Mouse (Mus musculus) bone marrow macrophage, adult 2 months (primary cell): Measurements from ENCODE around the gene Islr2. TPM values are rescaled to one million over a fixed set of nuclear protein-coding genes. Genes with fewer than 3 reads are reported as not detected.

Experiments used
- H3K27ac ChIP-seq: 2 replicates; pipeline ENCODE4 v1.5.1; 2012; ENCODE audit warnings: low read depth, low read length; ENCODE audit not compliant: insufficient read depth
- H3K4me1 ChIP-seq: 2 replicates; pipeline ENCODE4 v1.6.1; 2012; ENCODE audit warnings: low read length; ENCODE audit not compliant: control insufficient read depth, insufficient read depth
- H3K4me3 ChIP-seq: 2 replicates; pipeline ENCODE4 v1.5.1; 2012; ENCODE audit warnings: mild to moderate bottlenecking, low read length, moderate library complexity; ENCODE audit not compliant: insufficient read depth
- CTCF ChIP-seq: IDR thresholded peaks from 2 replicates; pipeline ENCODE4 v1.5.1; 2012; ENCODE audit warnings: low read depth, mild to moderate bottlenecking, low read length, moderate library complexity
- POLR2A ChIP-seq: IDR thresholded peaks from 2 replicates; pipeline ENCODE4 v1.6.1; 2012; ENCODE audit warnings: mild to moderate bottlenecking, low read depth, low read length, borderline replicate concordance
- polyA plus RNA-seq: library from polyadenylated mRNA; stranded (reverse); fragments of >200 nt; gene quantifications from 2 replicates; pipeline ENCODE4 v1.2.4, GENCODE M21; 2012; ENCODE audit not compliant: missing spikeins, insufficient read depth, insufficient read length

Islr2 gene
- polyA plus RNA-seq, 1 experiment = not detected

DNA sequence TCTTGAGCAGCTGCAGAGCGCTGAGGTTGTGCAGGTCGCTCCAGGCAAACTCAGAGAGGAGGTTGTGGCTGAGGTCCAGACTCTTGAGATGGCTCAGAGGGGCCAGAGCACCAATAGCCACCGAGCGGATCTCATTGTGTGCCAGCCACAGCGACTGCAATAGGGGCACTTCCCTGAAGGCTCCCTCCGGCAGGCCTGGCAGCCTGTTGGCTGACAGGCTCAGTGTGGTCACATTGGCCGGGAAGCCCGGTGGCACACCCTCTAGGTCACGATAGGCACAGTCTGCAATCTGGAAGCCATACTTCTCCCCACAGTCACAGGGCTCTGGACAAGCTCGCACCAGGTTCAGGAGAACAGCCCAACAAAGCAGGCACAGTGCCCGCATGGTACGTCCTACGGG is 46.3 kb downstream of the Islr2 start:
- Histone ChIP-seq H3K4me1 (no peaks in the 10 kb centered on the region), H3K27ac (no peak overlapping the region), H3K4me3 (no peak overlapping the region)
- TF ChIP-seq POLR2A (no peak), CTCF (no peak)

DNA sequence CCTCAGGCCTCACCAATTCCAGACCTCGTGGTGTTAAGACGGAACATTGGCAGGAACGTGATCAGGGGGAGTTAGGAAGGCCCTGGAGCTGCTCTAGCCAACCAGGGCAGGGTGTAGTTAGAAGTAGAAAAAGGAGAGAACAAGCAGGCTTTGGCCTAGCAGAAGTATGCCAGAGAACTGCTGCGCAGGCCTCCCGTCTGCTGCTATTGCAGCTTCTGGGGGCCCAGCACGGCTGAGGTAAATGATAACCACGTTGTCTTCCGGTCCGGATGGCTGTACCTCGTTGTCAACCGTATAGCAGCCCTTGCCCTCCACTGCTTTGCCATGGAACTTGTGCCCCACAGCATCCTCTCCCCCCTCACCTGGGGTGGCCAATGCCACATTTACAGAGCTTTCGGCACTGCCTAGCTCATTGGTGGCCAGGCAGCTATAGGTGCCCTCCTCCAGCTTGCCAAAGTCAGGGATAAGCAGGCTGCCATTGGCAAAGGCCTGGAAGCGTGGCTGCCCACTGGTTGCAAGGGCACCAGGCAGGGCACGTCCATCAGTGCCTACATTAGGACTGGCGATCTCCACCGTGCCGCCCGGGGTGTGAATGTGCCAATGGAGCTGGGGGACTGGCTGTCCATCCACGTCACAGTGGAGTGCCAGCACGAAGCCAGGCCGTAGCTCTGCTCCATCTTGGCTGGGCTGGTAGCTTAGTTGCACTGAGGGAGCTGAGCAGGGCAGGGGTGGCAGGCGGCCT is 47.1 kb downstream of the Islr2 start:
- Histone ChIP-seq H3K4me1 (no peaks in the 10 kb centered on the region), H3K4me3 (no peak overlapping the region), H3K27ac (no peak overlapping the region)
- no peak for TF ChIP-seq POLR2A
- TF ChIP-seq CTCF = no peak

DNA sequence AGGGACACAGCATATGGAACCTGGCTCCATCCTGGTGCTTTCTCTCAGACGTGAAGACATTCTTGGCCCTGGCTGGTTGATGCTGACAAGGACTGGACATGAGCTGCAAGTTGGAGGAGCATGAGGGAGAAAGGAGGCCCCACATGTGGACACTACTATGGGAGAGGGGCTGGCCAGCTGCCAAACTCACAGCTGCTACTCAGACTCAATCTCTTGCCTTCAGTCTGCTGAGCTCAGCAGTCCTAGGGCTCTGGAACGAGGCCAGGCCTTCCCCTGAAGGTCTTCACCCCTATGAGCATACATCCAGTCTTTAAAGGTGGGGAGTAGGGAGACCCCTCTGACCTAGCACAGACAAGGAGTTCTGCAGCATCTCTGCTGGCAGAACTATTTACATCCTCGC is 48.8 kb downstream of the Islr2 start:
- Histone ChIP-seq H3K27ac (no peak overlapping the region), H3K4me3 (no peak overlapping the region), H3K4me1 (no peaks in the 10 kb centered on the region)
- TF ChIP-seq POLR2A (no peak), CTCF (no peak)

DNA sequence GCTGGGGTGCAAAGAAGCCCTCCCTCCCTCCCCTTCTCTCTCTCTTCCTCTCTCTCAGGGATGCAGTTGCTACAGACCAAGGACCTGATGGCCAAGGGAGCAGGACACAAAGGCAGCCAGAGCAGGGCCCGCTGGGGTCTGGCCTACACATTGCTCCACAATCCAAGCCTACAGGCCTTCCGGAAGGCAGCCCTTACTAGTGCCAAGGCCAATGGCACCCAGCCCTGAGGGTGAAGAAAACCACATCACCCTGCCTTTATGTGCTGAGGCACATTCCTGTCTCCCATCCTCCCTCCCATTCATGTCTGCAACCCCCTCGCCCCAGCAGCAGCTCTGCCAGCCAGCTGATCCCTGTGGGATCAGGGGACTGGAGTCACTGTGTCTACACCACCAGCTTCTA is 51.0 kb downstream of the Islr2 start:
- Histone ChIP-seq H3K4me1 (no peaks in the 10 kb centered on the region), H3K4me3 (no peak overlapping the region), H3K27ac (no peak overlapping the region)
- TF ChIP-seq CTCF = no peak
- TF ChIP-seq POLR2A = no peak

DNA sequence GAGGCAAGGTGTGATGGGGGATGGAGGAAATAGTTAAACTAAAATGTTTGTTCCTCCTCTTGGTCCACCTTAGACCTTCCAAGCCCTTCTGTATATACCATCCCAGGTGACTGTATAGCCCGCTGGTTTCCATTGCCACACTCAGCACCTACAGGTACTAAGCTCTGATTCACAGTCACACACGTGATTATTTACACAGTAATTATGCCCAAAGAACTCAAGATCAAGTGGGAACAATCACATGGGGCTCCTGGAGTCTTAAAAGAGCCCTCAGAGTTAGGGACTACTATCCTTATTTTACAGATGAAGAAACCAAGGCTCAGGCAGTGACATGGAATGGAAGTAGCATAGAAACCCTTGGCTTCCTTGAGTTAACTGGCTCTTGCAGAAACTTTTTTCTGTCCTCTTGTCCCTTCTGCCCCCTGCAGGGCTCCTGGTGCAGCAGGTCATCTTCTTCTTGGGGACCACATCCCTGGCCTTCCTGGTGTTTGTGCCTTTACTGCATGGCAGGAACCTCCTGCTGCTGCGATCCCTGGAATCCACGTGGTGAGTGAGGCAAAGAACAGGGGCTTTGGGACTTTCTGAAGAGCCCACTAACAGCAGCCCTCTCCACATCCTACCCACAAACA is 53.3 kb downstream of the Islr2 start:
- no peak for TF ChIP-seq POLR2A
- no peak for TF ChIP-seq CTCF
- H3K4me3 ChIP-seq = no peak overlapping the region
- H3K27ac ChIP-seq = no peak overlapping the region
- no peaks in the 10 kb centered on the region for H3K4me1 ChIP-seq

GRCm38 (mm10) chr9:58148806-58149205 is 55.3 kb downstream of the Islr2 start:
- Histone ChIP-seq H3K4me3 (no peak overlapping the region), H3K4me1 (no peaks in the 10 kb centered on the region), H3K27ac (no peak overlapping the region)
- TF ChIP-seq CTCF (no peak), POLR2A (no peak)

Other genes with a start within 250 kb of the Islr2 start
- 0.36 TPM in 1 of 2 replicates, not detected in the other for gene Cyp11a1, start 197.9 kb downstream of the Islr2 start, polyA plus RNA-seq
- gene Stra6, start 140.5 kb downstream of the Islr2 start, polyA plus RNA-seq = not detected in 2 replicates
- not detected in 2 replicates for gene Ccdc33, start 85.5 kb downstream of the Islr2 start, polyA plus RNA-seq
- gene Islr, start within 50 bp of the Islr2 start, polyA plus RNA-seq = not detected in 2 replicates
- 60.5 and 71.3 TPM in 2 replicates for gene Pml, start 45.5 kb upstream of the Islr2 start, polyA plus RNA-seq
- gene Stoml1, start 48.8 kb upstream of the Islr2 start, polyA plus RNA-seq = 21.3 and 25.2 TPM in 2 replicates
- 1.5 and 1.8 TPM in 2 replicates for gene Loxl1, start 108.9 kb upstream of the Islr2 start, polyA plus RNA-seq
- gene Tbc1d21, start 166.1 kb upstream of the Islr2 start, polyA plus RNA-seq = not detected in 2 replicates